ENCODE assay signal across 20 mouse cellular contexts in the genomic region with DNA sequence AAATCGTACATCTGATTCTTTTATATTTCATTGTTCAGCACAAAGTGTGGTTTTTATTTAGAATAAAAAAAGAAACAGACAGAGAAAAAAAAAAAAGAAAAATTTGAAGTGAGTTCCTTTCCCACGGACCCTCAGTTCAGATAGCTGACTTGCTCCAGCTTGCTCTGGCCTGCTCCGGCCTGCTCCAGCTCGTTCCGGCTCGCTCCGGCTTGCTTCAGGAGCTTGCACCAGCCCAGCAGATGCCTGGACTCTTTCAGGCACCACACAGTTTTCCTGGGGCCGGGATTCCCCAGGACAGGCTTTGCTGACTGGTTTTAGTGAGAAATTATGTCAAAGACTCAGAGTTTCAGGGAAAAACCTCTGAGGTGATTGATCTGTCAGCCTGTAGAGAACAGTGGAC. TPM values are rescaled to one million over a fixed set of nuclear protein-coding genes. Genes with fewer than 3 reads are reported as not detected.
DNase-seq lines count a peak whose midpoint lies in the region; ATAC-seq and TF ChIP-seq lines count a peak whose summit lies in the region.
"Had no signal": no experiment of that assay in that cellular context is flagged by ENCODE, and none has a peak within 500 bp of the region (broad histone marks: within the 10 kb centered on the region; RNA-seq: fewer than 3 reads in every experiment).

No protein-coding gene starts in this region.

- H3K9me3 ChIP-seq in heart, postnatal 0 days (replicated peaks; ENCODE audit: control insufficient read depth, low read length) = no peaks in the 10 kb centered on the region
- H3K9me3 ChIP-seq in kidney, embryonic 16.5 days (ENCODE audit: low read length) = no peaks in the 10 kb centered on the region
- no peaks in the 10 kb centered on the region for H3K9me3 ChIP-seq in liver, postnatal 0 days (ENCODE audit: low read length)
- H3K9me3 ChIP-seq: forebrain, embryonic 13.5 days; hindbrain, embryonic 13.5 days; intestine, embryonic 15.5 days; lung, embryonic 15.5 days; midbrain, embryonic 13.5 days had no signal

- H3K27ac ChIP-seq in heart, postnatal 0 days (ENCODE audit: low read depth) = no peak overlapping the region
- peak overlapping the region; percentile 72 for H3K27ac ChIP-seq in kidney, embryonic 16.5 days (ENCODE audit: low read length)
- H3K27ac ChIP-seq in liver, postnatal 0 days (ENCODE audit: low read depth) = peak overlapping the region; percentile 93
- no peak overlapping the region for H3K27ac ChIP-seq in left cerebral cortex, adult 2 months
- H3K27ac ChIP-seq: forebrain, embryonic 13.5 days; hindbrain, embryonic 13.5 days; intestine, embryonic 15.5 days; lung, embryonic 15.5 days; midbrain, embryonic 13.5 days had no signal

- H3K27me3 ChIP-seq in heart, postnatal 0 days (ENCODE audit: control insufficient read depth, insufficient read depth, low read length) = no peaks in the 10 kb centered on the region
- no peaks in the 10 kb centered on the region for H3K27me3 ChIP-seq in kidney, embryonic 16.5 days (ENCODE audit: insufficient read depth, low read length)
- no peaks in the 10 kb centered on the region for H3K27me3 ChIP-seq in liver, postnatal 0 days (ENCODE audit: insufficient read depth, low read length)
- H3K27me3 ChIP-seq: forebrain, embryonic 13.5 days; hindbrain, embryonic 13.5 days; intestine, embryonic 15.5 days; lung, embryonic 15.5 days; midbrain, embryonic 13.5 days had no signal

- 81% methylated on average over 8 of the region's 8 CpGs for WGBS in heart, postnatal 0 days
- 81% methylated on average over 8 of the region's 8 CpGs for WGBS in kidney, embryonic 16.5 days
- WGBS in liver, postnatal 0 days (ENCODE audit: insufficient replicate concordance) = 82% methylated on average over 8 of the region's 8 CpGs

- H3K9ac ChIP-seq in heart, postnatal 0 days (replicated peaks; ENCODE audit: low read depth, low read length) = no peak overlapping the region
- H3K9ac ChIP-seq in kidney, embryonic 16.5 days (replicated peaks; ENCODE audit: low read length) = 0 out of 2 replicates have a peak overlapping the region, but pooled peaks have one; percentile 30
- H3K9ac ChIP-seq in liver, postnatal 0 days (replicated peaks) = peak overlapping the region; percentile 27; the same call in 1 of the 2 replicates
- H3K9ac ChIP-seq: forebrain, embryonic 13.5 days; hindbrain, embryonic 13.5 days; intestine, embryonic 15.5 days; lung, embryonic 15.5 days; midbrain, embryonic 13.5 days had no signal

- no peak for DNase-seq in heart, postnatal 0 days (ENCODE audit: low spot score)
- no peak for DNase-seq in heart, postnatal 25 days (ENCODE audit: low spot score)
- DNase-seq in kidney, adult 18-20 months = peak; percentile 78
- no peak for DNase-seq in liver, postnatal 0 days
- no peak for DNase-seq in left cerebral cortex, adult 2 months (ENCODE audit: extremely low spot score in 1 of 2, low spot score in 2 of 2)
- no peak for DNase-seq in layer of hippocampus, adult 8-10 months (ENCODE audit: low spot score in 2 of 2)
- DNase-seq: adrenal gland, postnatal 10 days; cerebellum, adult 11 months; cerebellum, postnatal 25 days; gastrocnemius, postnatal 25 days; right cerebral cortex, postnatal 14 days had no signal

- H3K4me1 ChIP-seq in heart, postnatal 0 days (ENCODE audit: control insufficient read depth, insufficient read depth) = no peaks in the 10 kb centered on the region; the same call in 1 of the 2 replicates
- peaks cover 39% of the 10 kb centered on the region for H3K4me1 ChIP-seq in kidney, embryonic 16.5 days (ENCODE audit: insufficient read depth, low read length)
- H3K4me1 ChIP-seq in liver, postnatal 0 days (ENCODE audit: insufficient read depth) = peaks cover 36% of the 10 kb centered on the region

- no peak for TF ChIP-seq CTCF in heart, postnatal 0 days (IDR thresholded peaks at IDR 0.05; ENCODE audit: low read depth)
- TF ChIP-seq CTCF in liver, postnatal 0 days (IDR thresholded peaks at IDR 0.05; ENCODE audit: low read depth) = no peak
- no peak for TF ChIP-seq CTCF in left cerebral cortex, adult 2 months (IDR thresholded peaks at IDR 0.05)

- intact Hi-C loops in heart, postnatal 25 days (cut with DNase I) = no loop called here
- intact Hi-C loops in left cerebral cortex, adult 2 months (cut with DNase I) = no loop called here

- H3K36me3 ChIP-seq in heart, postnatal 0 days (replicated peaks; ENCODE audit: control insufficient read depth, insufficient read depth, low read length) = peaks cover 51% of the 10 kb centered on the region
- H3K36me3 ChIP-seq in kidney, embryonic 16.5 days (ENCODE audit: insufficient read depth, low read length) = peaks cover 48% of the 10 kb centered on the region
- H3K36me3 ChIP-seq in liver, postnatal 0 days (replicated peaks; ENCODE audit: insufficient read depth, low read length) = peaks cover 29% of the 10 kb centered on the region

- H3K4me2 ChIP-seq in heart, postnatal 0 days (ENCODE audit: low read depth, low read length) = 0 out of 2 replicates have a peak overlapping the region, but pooled peaks have one; percentile 2
- no peak overlapping the region for H3K4me2 ChIP-seq in kidney, embryonic 16.5 days (replicated peaks; ENCODE audit: low read depth, low read length)
- no peak overlapping the region for H3K4me2 ChIP-seq in liver, postnatal 0 days (ENCODE audit: low read depth, low read length)
- H3K4me2 ChIP-seq: forebrain, embryonic 13.5 days; hindbrain, embryonic 13.5 days; intestine, embryonic 15.5 days; lung, embryonic 15.5 days; midbrain, embryonic 13.5 days had no signal

- H3K4me3 ChIP-seq in heart, postnatal 0 days (ENCODE audit: low read depth, low read length) = no peak overlapping the region
- H3K4me3 ChIP-seq in kidney, embryonic 16.5 days (ENCODE audit: low read length) = no peak overlapping the region
- no peak overlapping the region for H3K4me3 ChIP-seq in liver, postnatal 0 days (ENCODE audit: low read depth, low read length)
- no peak overlapping the region for H3K4me3 ChIP-seq in left cerebral cortex, adult 2 months
- H3K4me3 ChIP-seq: forebrain, embryonic 13.5 days; hindbrain, embryonic 13.5 days; intestine, embryonic 15.5 days; lung, embryonic 15.5 days; midbrain, embryonic 13.5 days had no signal

- no peak for TF ChIP-seq EP300 in heart, postnatal 0 days (IDR thresholded peaks at IDR 0.05; ENCODE audit: low read depth)
- no peak for TF ChIP-seq EP300 in liver, postnatal 0 days (IDR thresholded peaks at IDR 0.05; ENCODE audit: low read depth)

- ATAC-seq in heart, postnatal 0 days (ENCODE audit: insufficient read depth, low read depth) = no peak
- ATAC-seq in kidney, embryonic 16.5 days (ENCODE audit: low FRiP score, low TSS enrichment) = no peak
- ATAC-seq in liver, postnatal 0 days = no peak
- ATAC-seq: CD4-positive, CD25-positive, alpha-beta regulatory T cell, adult 4 months; forebrain, embryonic 13.5 days; intestine, embryonic 15.5 days; midbrain, embryonic 13.5 days had no signal

RNA-seq across cellular contexts. Expression of a gene that starts 4.3 kb away (rescaled TPM):
- 13.6 and 20.6 TPM in 2 replicates for total RNA-seq in heart, postnatal 0 days (2014; rRNA removed; ENCODE audit: low replicate concordance)
- polyA plus RNA-seq in heart, postnatal 0 days (2015; fragmentation: Nextera tagmentation; extraction: Ambion mirVana) = 9.9 and 11.2 TPM in 2 replicates
- total RNA-seq in heart, postnatal 25 days (2021) = 1 to 10 TPM; 3.4 to 3.8 TPM
- 10.7 and 11.9 TPM in 2 replicates for polyA plus RNA-seq in kidney, embryonic 16.5 days (2015; fragmentation: Nextera tagmentation; extraction: Ambion mirVana)
- 16.1 and 17.3 TPM in 2 replicates for polyA plus RNA-seq in liver, postnatal 0 days (2015; fragmentation: Nextera tagmentation; extraction: Ambion mirVana)
- 1 to 10 TPM; 1.5 to 2.8 TPM for total RNA-seq in left cerebral cortex, adult 2 months (2021)
- 1 to 10 TPM; 1.6 to 2.2 (median 1.9) TPM for total RNA-seq in layer of hippocampus, adult 8-10 months (2022)

RNA-seq across cellular contexts. Expression of a gene that starts 7.9 kb away (rescaled TPM):
- 5.2 and 5.8 TPM in 2 replicates for total RNA-seq in heart, postnatal 0 days (2014; rRNA removed; ENCODE audit: low replicate concordance)
- 0.94 and 1.1 TPM in 2 replicates for polyA plus RNA-seq in heart, postnatal 0 days (2015; fragmentation: Nextera tagmentation; extraction: Ambion mirVana)
- 1 to 10 TPM; 6.8 to 8.3 TPM for total RNA-seq in heart, postnatal 25 days (2021)
- polyA plus RNA-seq in kidney, embryonic 16.5 days (2015; fragmentation: Nextera tagmentation; extraction: Ambion mirVana) = 4.0 and 4.1 TPM in 2 replicates
- polyA plus RNA-seq in liver, postnatal 0 days (2015; fragmentation: Nextera tagmentation; extraction: Ambion mirVana) = 1.0 and 1.1 TPM in 2 replicates
- total RNA-seq in left cerebral cortex, adult 2 months (2021) = 10 to 100 TPM in 1 of 2 experiments, 1 to 10 TPM in 1; 9.8 to 10.3 TPM
- total RNA-seq in layer of hippocampus, adult 8-10 months (2022) = 10 to 100 TPM; 11.0 to 12.3 (median 11.3) TPM

RNA-seq across cellular contexts. Expression of a gene that starts 12.3 kb away (rescaled TPM):
- total RNA-seq in heart, postnatal 0 days (2014; rRNA removed; ENCODE audit: low replicate concordance) = not detected in 2 replicates
- polyA plus RNA-seq in heart, postnatal 0 days (2015; fragmentation: Nextera tagmentation; extraction: Ambion mirVana) = not detected in 2 replicates
- under 1 TPM in 1 of 2 experiments, not detected in 1; 0.08 TPM for total RNA-seq in heart, postnatal 25 days (2021)
- polyA plus RNA-seq in kidney, embryonic 16.5 days (2015; fragmentation: Nextera tagmentation; extraction: Ambion mirVana) = 0.22 and 0.23 TPM in 2 replicates
- 0.20 TPM in 2 replicates for polyA plus RNA-seq in liver, postnatal 0 days (2015; fragmentation: Nextera tagmentation; extraction: Ambion mirVana)
- under 1 TPM; 0.23 to 0.28 TPM for total RNA-seq in left cerebral cortex, adult 2 months (2021)
- total RNA-seq in layer of hippocampus, adult 8-10 months (2022) = under 1 TPM; 0.07 to 0.25 (median 0.16) TPM
- polyA plus RNA-seq: forebrain, embryonic 13.5 days; hindbrain, embryonic 13.5 days; intestine, embryonic 15.5 days; lung, embryonic 15.5 days; neural tube, embryonic 14.5 days had no signal

RNA-seq across cellular contexts. Expression of a gene that starts 12.3 kb away (rescaled TPM):
- total RNA-seq in heart, postnatal 0 days (2014; rRNA removed; ENCODE audit: low replicate concordance) = not detected in 2 replicates
- 0.22 TPM in 1 of 2 replicates, not detected in the other for polyA plus RNA-seq in heart, postnatal 0 days (2015; fragmentation: Nextera tagmentation; extraction: Ambion mirVana)
- total RNA-seq in heart, postnatal 25 days (2021) = under 1 TPM in 1 of 2 experiments, not detected in 1; 0.20 TPM
- 0.42 and 0.72 TPM in 2 replicates for polyA plus RNA-seq in kidney, embryonic 16.5 days (2015; fragmentation: Nextera tagmentation; extraction: Ambion mirVana)
- 0.69 TPM in 1 of 2 replicates, not detected in the other for polyA plus RNA-seq in liver, postnatal 0 days (2015; fragmentation: Nextera tagmentation; extraction: Ambion mirVana)
- total RNA-seq in left cerebral cortex, adult 2 months (2021) = not detected
- total RNA-seq in layer of hippocampus, adult 8-10 months (2022) = under 1 TPM in 1 of 4 experiments, not detected in 3; 0.25 TPM
- total RNA-seq: gastrocnemius, postnatal 25 days; left cerebral cortex, postnatal 14 days had no signal
- polyA plus RNA-seq: forebrain, embryonic 13.5 days; hindbrain, embryonic 13.5 days; intestine, embryonic 15.5 days; midbrain, embryonic 13.5 days had no signal

RNA-seq across cellular contexts. Expression of a gene that starts 23.0 kb away (rescaled TPM):
- total RNA-seq in heart, postnatal 0 days (2014; rRNA removed; ENCODE audit: low replicate concordance) = not detected in 2 replicates
- 0.23 and 0.25 TPM in 2 replicates for polyA plus RNA-seq in heart, postnatal 0 days (2015; fragmentation: Nextera tagmentation; extraction: Ambion mirVana)
- total RNA-seq in heart, postnatal 25 days (2021) = not detected
- polyA plus RNA-seq in kidney, embryonic 16.5 days (2015; fragmentation: Nextera tagmentation; extraction: Ambion mirVana) = 1.7 and 2.0 TPM in 2 replicates
- polyA plus RNA-seq in liver, postnatal 0 days (2015; fragmentation: Nextera tagmentation; extraction: Ambion mirVana) = 1.9 and 2.3 TPM in 2 replicates
- total RNA-seq in left cerebral cortex, adult 2 months (2021) = 10 to 100 TPM; 13.9 to 14.9 TPM
- 1 to 10 TPM; 3.4 to 7.7 (median 4.1) TPM for total RNA-seq in layer of hippocampus, adult 8-10 months (2022)
- total RNA-seq: adrenal gland, postnatal 10 days; gastrocnemius, postnatal 25 days had no signal
- polyA plus RNA-seq: CD4-positive, CD25-positive, alpha-beta regulatory T cell, adult 4 months; hindbrain, embryonic 13.5 days; lung, embryonic 15.5 days; midbrain, embryonic 13.5 days had no signal

Comparison
In these comparisons a context has a peak if more than half of its experiments do, and no peak if none do; other contexts are left out.
1. H3K27ac ChIP-seq: peak in kidney, embryonic 16.5 days (single experiment) and liver, postnatal 0 days (single experiment); none in heart, postnatal 0 days (single experiment) and left cerebral cortex, adult 2 months (single experiment).